Mouse (Mus musculus) forebrain, embryonic 12.5 days (tissue): Measurements from ENCODE around the gene Plcd1. TPM values are rescaled to one million over a fixed set of nuclear protein-coding genes. Genes with fewer than 3 reads are reported as not detected.

Experiments used
- ATAC-seq: fragments of 200-750 bp; cut with Nextera tagmentation; 2 replicates; pipeline ENCODE4 v1.8.0; 2017; ENCODE audit warnings: moderate TSS enrichment; ENCODE audit not compliant: low FRiP score
- H3K27ac ChIP-seq: fragments of 300-500 bp; sonication (generic); 2 replicates; pipeline ENCODE4 v1.5.1; 2016; ENCODE audit warnings: mild to moderate bottlenecking
- H3K27me3 ChIP-seq: fragments of 300-500 bp; sonication (generic); 2 replicates; pipeline ENCODE4 v1.6.1; 2016; ENCODE audit warnings: mild to moderate bottlenecking
- H3K36me3 ChIP-seq: fragments of 300-500 bp; sonication (generic); replicated peaks from 2 replicates; pipeline ENCODE4 v1.6.1; 2016; ENCODE audit warnings: mild to moderate bottlenecking
- H3K4me1 ChIP-seq: fragments of 300-500 bp; sonication (generic); 2 replicates; pipeline ENCODE4 v1.6.1; 2016
- H3K4me2 ChIP-seq: fragments of 300-500 bp; sonication (generic); 2 replicates; pipeline ENCODE4 v1.6.1; 2016; ENCODE audit warnings: mild to moderate bottlenecking, moderate library complexity
- H3K4me3 ChIP-seq: fragments of 300-500 bp; sonication (generic); replicated peaks from 2 replicates; pipeline ENCODE4 v1.5.1; 2016; ENCODE audit warnings: mild to moderate bottlenecking
- H3K9ac ChIP-seq: fragments of 300-500 bp; sonication (generic); 2 replicates; pipeline ENCODE4 v1.6.1; 2016; ENCODE audit warnings: mild to moderate bottlenecking
- H3K9me3 ChIP-seq: fragments of 300-500 bp; sonication (generic); 2 replicates; pipeline ENCODE4 v1.6.1; 2016
- WGBS: fragments of 180-500 bp; shearing (Covaris S2); methylation state at CpG from one replicate; pipeline ENCODE4 v1.1.7; 2016; 5-methylcytosine and 5-hydroxymethylcytosine counted together
- polyA plus RNA-seq: library from polyadenylated mRNA; unstranded; fragments of >200 nt; fragmentation: Nextera tagmentation; extraction: Ambion mirVana; gene quantifications from 2 replicates; pipeline ENCODE4 v1.2.1, GENCODE M21; 2016

The Plcd1 gene
- polyA plus RNA-seq, 1 experiment from 2014 or later = 16.8 TPM

GRCm38 (mm10) chr9:119107566-119107965, 14.3 kb upstream of the Plcd1 start:
- no peak for ATAC-seq
- Histone ChIP-seq H3K27ac (no peak overlapping the region), H3K4me3 (no peak overlapping the region), H3K9ac (no peak overlapping the region), H3K4me1 (peaks cover 15% of the 10 kb centered on the region), H3K9me3 (no peaks in the 10 kb centered on the region), H3K36me3 (no peaks in the 10 kb centered on the region), H3K27me3 (peaks cover 15% of the 10 kb centered on the region), H3K4me2 (no peak overlapping the region)
- WGBS = 88% methylated on average over 4 of the region's 4 CpGs

- peaks cover 24% of the 10 kb centered on the region for H3K27me3 ChIP-seq
- 2% methylated on average over 19 of the region's 19 CpGs for WGBS
- H3K27ac ChIP-seq = no peak overlapping the region
- ATAC-seq = no peak; the same call in 1 of the 2 replicates
- peak overlapping the region; percentile 55 for H3K9ac ChIP-seq
- H3K36me3 ChIP-seq = no peaks in the 10 kb centered on the region
- H3K4me3 ChIP-seq = peak overlapping the region; percentile 63
- no peaks in the 10 kb centered on the region for H3K9me3 ChIP-seq
- H3K4me1 ChIP-seq = peaks cover 14% of the 10 kb centered on the region
- peak overlapping the region; percentile 84 for H3K4me2 ChIP-seq
These were observed 9.4 kb upstream of the Plcd1 start for GRCm38 (mm10) chr9:119102783-119103113.

GRCm38 (mm10) chr9:119101992-119102782, 8.9 kb upstream of the Plcd1 start, which contains the start of gene Dlec1:
TSS of gene Dlec1 (plus strand) at chr9:119102478.
- H3K4me3 ChIP-seq = peak within 1 kb of the TSS; percentile 63
- peak within 1 kb of the TSS; percentile 55 for H3K9ac ChIP-seq
- peak within 1 kb of the TSS; percentile 84 for H3K4me2 ChIP-seq
- no peaks in the 10 kb centered on the region for H3K36me3 ChIP-seq
- H3K27ac ChIP-seq = no peak within 1 kb of the TSS
- H3K4me1 ChIP-seq = peaks cover 14% of the 10 kb centered on the region
- 3% methylated on average over 44 of the region's 44 CpGs for WGBS
- peak; percentile 86 for ATAC-seq
- no peaks in the 10 kb centered on the region for H3K9me3 ChIP-seq
- H3K27me3 ChIP-seq = peaks cover 24% of the 10 kb centered on the region

GRCm38 (mm10) chr9:119100177-119100898, 7.0 kb upstream of the Plcd1 start:
- H3K9ac ChIP-seq = no peak overlapping the region
- no peak overlapping the region for H3K4me3 ChIP-seq
- WGBS = 20% methylated on average over 15 of the region's 15 CpGs
- H3K9me3 ChIP-seq = no peaks in the 10 kb centered on the region
- no peak overlapping the region for H3K4me2 ChIP-seq
- H3K27me3 ChIP-seq = peaks cover 29% of the 10 kb centered on the region
- no peak overlapping the region for H3K27ac ChIP-seq
- no peaks in the 10 kb centered on the region for H3K36me3 ChIP-seq
- H3K4me1 ChIP-seq = peaks cover 14% of the 10 kb centered on the region
- peak; percentile 34; the same call in 1 of the 2 replicates for ATAC-seq

- Histone ChIP-seq H3K27me3 (peaks cover 60% of the 10 kb centered on the region), H3K4me3 (no peak overlapping the region), H3K27ac (no peak overlapping the region), H3K36me3 (no peaks in the 10 kb centered on the region), H3K4me2 (no peak overlapping the region), H3K9me3 (no peaks in the 10 kb centered on the region), H3K9ac (no peak overlapping the region), H3K4me1 (peaks cover 32% of the 10 kb centered on the region)
- WGBS = 72% methylated on average over 13 of the region's 13 CpGs
- ATAC-seq = no peak
These were observed 1.3 kb upstream of the Plcd1 start for GRCm38 (mm10) chr9:119094462-119095109.

- Histone ChIP-seq H3K4me2 (peak overlapping the region; percentile 73), H3K36me3 (no peaks in the 10 kb centered on the region), H3K4me1 (peaks cover 46% of the 10 kb centered on the region), H3K4me3 (peak overlapping the region; percentile 48), H3K27ac (no peak overlapping the region), H3K9me3 (no peaks in the 10 kb centered on the region), H3K9ac (peak overlapping the region; percentile 21), H3K27me3 (peaks cover 70% of the 10 kb centered on the region)
- ATAC-seq = no peak
- 3% methylated on average over 45 of the region's 45 CpGs for WGBS
These were observed 556 bp downstream of the Plcd1 start for GRCm38 (mm10) chr9:119092473-119093418.

- no peak for ATAC-seq
- H3K27me3 ChIP-seq = peaks cover 80% of the 10 kb centered on the region
- H3K9me3 ChIP-seq = no peaks in the 10 kb centered on the region
- H3K4me1 ChIP-seq = peaks cover 52% of the 10 kb centered on the region
- peak overlapping the region; percentile 73 for H3K4me2 ChIP-seq
- H3K4me3 ChIP-seq = peak overlapping the region; percentile 48; the same call in 1 of the 2 replicates
- no peak overlapping the region for H3K27ac ChIP-seq
- WGBS = 59% methylated on average over 12 of the region's 12 CpGs
- H3K36me3 ChIP-seq = no peaks in the 10 kb centered on the region
- no peak overlapping the region; the same call in 1 of the 2 replicates for H3K9ac ChIP-seq
These were observed 1.6 kb downstream of the Plcd1 start for GRCm38 (mm10) chr9:119091581-119092310.

GRCm38 (mm10) chr9:119090462-119090861, 2.8 kb downstream of the Plcd1 start:
- no peaks in the 10 kb centered on the region for H3K9me3 ChIP-seq
- H3K27me3 ChIP-seq = peaks cover 78% of the 10 kb centered on the region
- H3K27ac ChIP-seq = no peak overlapping the region
- no peak overlapping the region for H3K4me2 ChIP-seq
- no peak for ATAC-seq
- no peak overlapping the region for H3K4me3 ChIP-seq
- WGBS = 89% methylated on average over 5 of the region's 5 CpGs
- no peak overlapping the region for H3K9ac ChIP-seq
- peaks cover 61% of the 10 kb centered on the region for H3K4me1 ChIP-seq
- H3K36me3 ChIP-seq = no peaks in the 10 kb centered on the region

- whole genome bisulfite sequencing = 57% methylated on average over 7 of the region's 7 CpGs
- H3K27me3 ChIP-seq = peaks cover 72% of the 10 kb centered on the region
- H3K27ac ChIP-seq = no peak overlapping the region
- H3K4me3 ChIP-seq = no peak overlapping the region
- no peaks in the 10 kb centered on the region for H3K9me3 ChIP-seq
- no peak overlapping the region for H3K4me2 ChIP-seq
- peaks cover 58% of the 10 kb centered on the region for H3K4me1 ChIP-seq
- H3K36me3 ChIP-seq = no peaks in the 10 kb centered on the region
- no peak overlapping the region for H3K9ac ChIP-seq
- ATAC-seq = no peak
These were observed 3.9 kb downstream of the Plcd1 start for GRCm38 (mm10) chr9:119089437-119089836.

- 2% methylated on average over 24 of the region's 24 CpGs for WGBS
- no peaks in the 10 kb centered on the region for H3K9me3 ChIP-seq
- H3K4me3 ChIP-seq = peak overlapping the region; percentile 32
- peak; percentile 67 for ATAC-seq
- no peaks in the 10 kb centered on the region for H3K36me3 ChIP-seq
- H3K9ac ChIP-seq = no peak overlapping the region
- peaks cover 47% of the 10 kb centered on the region for H3K4me1 ChIP-seq
- peak overlapping the region; percentile 53 for H3K4me2 ChIP-seq
- peaks cover 61% of the 10 kb centered on the region for H3K27me3 ChIP-seq
- no peak overlapping the region for H3K27ac ChIP-seq
These were observed 5.0 kb downstream of the Plcd1 start for GRCm38 (mm10) chr9:119088148-119088801.
